Comparison of ENCODE assay signal across 10 mouse cellular contexts in genomic region chr12:53292010-53292409, GRCm38 (mm10). TPM values are rescaled to one million over a fixed set of nuclear protein-coding genes. Genes with fewer than 3 reads are reported as not detected.
A peak's percentile ranks its signal among the peaks of the same experiment; 100 is the strongest.
DNase-seq lines count a peak whose midpoint lies in the region; ATAC-seq and TF ChIP-seq lines count a peak whose summit lies in the region.
"Had no signal": no experiment of that assay in that cellular context is flagged by ENCODE, and none has a peak within 500 bp of the region (broad histone marks: within the 10 kb centered on the region; RNA-seq: fewer than 3 reads in every experiment).

No protein-coding gene starts in this region.

- H3K9ac ChIP-seq in forebrain, embryonic 11.5 days (ENCODE audit: low read length): peak overlapping the region; percentile 39; the same call in 1 of the 2 replicates
- H3K9ac ChIP-seq in hindbrain, postnatal 0 days (replicated peaks; ENCODE audit: low read length): no peak overlapping the region
- no peak overlapping the region for H3K9ac ChIP-seq in neural tube, embryonic 14.5 days (replicated peaks; ENCODE audit: low read depth, low read length)

- no peaks in the 10 kb centered on the region for H3K36me3 ChIP-seq in forebrain, embryonic 11.5 days (ENCODE audit: control insufficient read depth, insufficient read depth, low read length)
- no peaks in the 10 kb centered on the region for H3K36me3 ChIP-seq in hindbrain, postnatal 0 days (ENCODE audit: insufficient read depth, low read length)
- H3K36me3 ChIP-seq in neural tube, embryonic 14.5 days (ENCODE audit: control insufficient read depth, insufficient read depth, low read length): no peaks in the 10 kb centered on the region

- no peak overlapping the region for H3K4me3 ChIP-seq in forebrain, embryonic 11.5 days (ENCODE audit: low read depth, low read length)
- no peak overlapping the region for H3K4me3 ChIP-seq in hindbrain, postnatal 0 days (ENCODE audit: low read length)
- no peak overlapping the region for H3K4me3 ChIP-seq in neural tube, embryonic 14.5 days (ENCODE audit: low read depth, low read length)
- H3K4me3 ChIP-seq: erythroblast, embryonic 14.5 days had no signal

- no peaks in the 10 kb centered on the region for H3K27me3 ChIP-seq in forebrain, embryonic 11.5 days (ENCODE audit: control insufficient read depth, insufficient read depth, low read length)
- H3K27me3 ChIP-seq in hindbrain, postnatal 0 days (ENCODE audit: insufficient read depth, low read length): no peaks in the 10 kb centered on the region
- no peaks in the 10 kb centered on the region for H3K27me3 ChIP-seq in neural tube, embryonic 14.5 days (ENCODE audit: control insufficient read depth, insufficient read depth, low read length)

- peak overlapping the region; percentile 94 for H3K27ac ChIP-seq in forebrain, embryonic 11.5 days (ENCODE audit: low read depth, low read length)
- peak overlapping the region; percentile 69 for H3K27ac ChIP-seq in hindbrain, postnatal 0 days
- H3K27ac ChIP-seq in neural tube, embryonic 14.5 days (ENCODE audit: low read depth, low read length): peak overlapping the region; percentile 69

- H3K4me1 ChIP-seq in forebrain, embryonic 11.5 days (replicated peaks; ENCODE audit: control insufficient read depth, insufficient read depth, low read length): peaks cover 20% of the 10 kb centered on the region
- peaks cover 10% of the 10 kb centered on the region for H3K4me1 ChIP-seq in hindbrain, postnatal 0 days (ENCODE audit: insufficient read depth, low read length)
- H3K4me1 ChIP-seq in neural tube, embryonic 14.5 days (ENCODE audit: control insufficient read depth, insufficient read depth, low read length): 0 out of 2 replicates have a peak, but pooled peaks cover 3% of the 10 kb centered on the region

- WGBS in forebrain, embryonic 11.5 days: 55% methylated on average over 8 of the region's 8 CpGs
- 38% methylated on average over 8 of the region's 8 CpGs for WGBS in hindbrain, postnatal 0 days
- 47% methylated on average over 8 of the region's 8 CpGs for WGBS in neural tube, embryonic 14.5 days

- peak; percentile 9 for DNase-seq in left cerebral cortex, postnatal 4 days
- DNase-seq in left cerebral cortex, postnatal 36 days (ENCODE audit: low spot score in 2 of 2): no peak
- DNase-seq in forebrain, embryonic 11.5 days (ENCODE audit: low spot score): no peak
- no peak for DNase-seq in hindbrain, postnatal 0 days (ENCODE audit: low spot score)
- DNase-seq in kidney, adult 9 months: no peak
- DNase-seq in thymus, postnatal 36 days: no peak

- H3K4me2 ChIP-seq in forebrain, embryonic 11.5 days (ENCODE audit: low read depth, low read length, severe bottlenecking): peak overlapping the region; percentile 36
- peak overlapping the region; percentile 19 for H3K4me2 ChIP-seq in hindbrain, postnatal 0 days (ENCODE audit: low read depth, low read length)
- H3K4me2 ChIP-seq in neural tube, embryonic 14.5 days (ENCODE audit: low read depth, low read length): peak overlapping the region; percentile 11; the same call in 1 of the 2 replicates

- H3K9me3 ChIP-seq in forebrain, embryonic 11.5 days (ENCODE audit: control insufficient read depth, low read length): no peaks in the 10 kb centered on the region
- no peaks in the 10 kb centered on the region for H3K9me3 ChIP-seq in hindbrain, postnatal 0 days (ENCODE audit: low read length)
- H3K9me3 ChIP-seq in neural tube, embryonic 14.5 days (ENCODE audit: control insufficient read depth, low read length): no peaks in the 10 kb centered on the region

- no peak for TF ChIP-seq CTCF in hindbrain, postnatal 0 days (IDR thresholded peaks at IDR 0.05; ENCODE audit: low read depth)

- intact Hi-C loops in left cerebral cortex, postnatal 4 days (cut with DNase I): no loop called here
- intact Hi-C loops in left cerebral cortex, postnatal 36 days (cut with DNase I): no loop called here

- ATAC-seq in forebrain, embryonic 11.5 days (replicated peaks; ENCODE audit: low FRiP score): peak; percentile 20; the same call in 1 of the 2 replicates
- 0 out of 2 replicates have a peak, but pooled peaks have one; percentile 56 for ATAC-seq in hindbrain, postnatal 0 days
- ATAC-seq in neural tube, embryonic 14.5 days (ENCODE audit: low read depth): peak; percentile 38; the same call in 1 of the 2 replicates
- ATAC-seq: intestine, postnatal 0 days had no signal

RNA-seq across cellular contexts. Expression of gene Npas3, which starts 43.5 kb away (rescaled TPM):
- total RNA-seq in left cerebral cortex, postnatal 4 days (2021): 10 to 100 TPM; 43.7 to 47.4 TPM
- total RNA-seq in left cerebral cortex, postnatal 36 days (2021): 10 to 100 TPM; 16.4 to 16.5 TPM
- polyA plus RNA-seq in forebrain, embryonic 11.5 days (2014; fragmentation: Nextera tagmentation; extraction: Ambion mirVana): 20.8 and 22.5 TPM in 2 replicates
- 53.8 and 61.9 TPM in 2 replicates for total RNA-seq in hindbrain, postnatal 0 days (2014; rRNA removed)
- 28.0 and 30.3 TPM in 2 replicates for polyA plus RNA-seq in hindbrain, postnatal 0 days (2015; fragmentation: Nextera tagmentation; extraction: Ambion mirVana)
- polyA plus RNA-seq in neural tube, embryonic 14.5 days (2014; fragmentation: Nextera tagmentation; extraction: Ambion mirVana): 25.9 and 29.1 TPM in 2 replicates
- total RNA-seq: neutrophil, adult 5-6 weeks had no signal
- polyA plus RNA-seq: erythroblast, embryonic 14.5 days had no signal
